Mouse (Mus musculus) layer of hippocampus, adult 11-12 months (tissue): ENCODE results near the gene Gm20716.
"Not testable (repeated sequence)": the region's sequence is repeated elsewhere in the genome, so short reads cannot be mapped to it uniquely, and the experiment has no call there.

Experiments used
- DNase-seq: peaks from one replicate; pipeline ENCODE4 v3.0.0; 2022; ENCODE audit warnings: low spot score

The Gm20716 gene

GRCm38 (mm10) chr2:168166750-168167460, 63.3 kb downstream of the Gm20716 start:
- no peak for DNase-seq

GRCm38 (mm10) chr2:168161978-168162377, 68.2 kb downstream of the Gm20716 start:
- DNase-seq: no peak

GRCm38 (mm10) chr2:168161514-168161971, 68.6 kb downstream of the Gm20716 start:
- no peak for DNase-seq

- DNase-seq: no peak
Measured at GRCm38 (mm10) chr2:168160370-168160930, 69.7 kb downstream of the Gm20716 start.

- no peak for DNase-seq
Measured at GRCm38 (mm10) chr2:168158911-168159711, 71.1 kb downstream of the Gm20716 start.

- DNase-seq: not testable (repeated sequence)
Measured at GRCm38 (mm10) chr2:168157974-168158373, 72.2 kb downstream of the Gm20716 start.

- DNase-seq: no peak
Measured at GRCm38 (mm10) chr2:168156361-168156760, 73.8 kb downstream of the Gm20716 start.

GRCm38 (mm10) chr2:168155666-168156065, 74.5 kb downstream of the Gm20716 start:
- DNase-seq: no peak

- peak; percentile 72 for DNase-seq
Measured at GRCm38 (mm10) chr2:168154090-168154881, 75.9 kb downstream of the Gm20716 start.

GRCm38 (mm10) chr2:168149241-168149640, 80.9 kb downstream of the Gm20716 start:
- DNase-seq: no peak

- DNase-seq: no peak
Measured at GRCm38 (mm10) chr2:168147722-168148432, 82.3 kb downstream of the Gm20716 start.

- DNase-seq: no peak
Measured at GRCm38 (mm10) chr2:168145437-168145836, 84.7 kb downstream of the Gm20716 start.

GRCm38 (mm10) chr2:168143794-168144193, 86.4 kb downstream of the Gm20716 start:
- no peak for DNase-seq

- DNase-seq: peak; percentile 43
Measured at GRCm38 (mm10) chr2:168137161-168137560, 93.0 kb downstream of the Gm20716 start.
